Mouse (Mus musculus) bone marrow, adult 2 months (tissue): ENCODE results near the gene Prkag1.

Experiments used
- CTCF ChIP-seq: fragments of 200-500 bp; IDR thresholded peaks from 2 replicates; pipeline ENCODE4 v1.5.1; 2011; ENCODE audit warnings: low read length, control low read depth; ENCODE audit not compliant: control insufficient read depth, insufficient read depth
- POLR2A ChIP-seq: fragments of 200-500 bp; IDR thresholded peaks from 2 replicates; pipeline ENCODE4 v1.6.1; 2011; ENCODE audit warnings: low read depth, mild to moderate bottlenecking, control low read depth, low read length, borderline replicate concordance; ENCODE audit not compliant: control insufficient read depth

DNA sequence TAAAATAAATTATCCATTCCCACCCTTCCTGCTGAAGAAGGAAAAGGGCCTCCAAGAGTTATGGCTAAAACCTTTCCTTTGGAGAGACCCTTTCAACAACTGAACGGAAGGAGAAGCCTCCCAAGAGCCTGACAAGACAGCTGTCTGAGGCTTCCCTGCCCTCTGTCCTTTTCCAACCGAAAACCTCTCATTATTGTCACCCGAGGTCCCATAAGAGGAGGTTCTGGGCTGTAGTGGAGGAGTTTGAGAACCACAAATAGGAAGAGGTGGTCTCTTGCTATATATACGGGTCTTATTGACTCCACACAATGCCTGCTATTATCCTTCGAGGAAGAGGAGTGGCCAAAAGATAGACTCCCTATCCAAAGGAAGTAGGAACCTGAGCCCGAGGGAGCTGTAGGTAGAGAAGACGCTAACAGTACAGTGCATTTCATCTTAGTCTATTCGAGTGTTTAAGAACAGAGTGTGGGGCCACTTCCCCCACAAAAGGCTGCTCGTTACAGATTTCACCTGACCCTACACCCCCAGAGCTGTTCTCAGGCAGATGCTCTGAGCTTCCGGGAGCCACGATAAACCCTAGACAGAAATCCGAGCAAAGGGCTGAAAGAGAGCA lies 59.4 kb downstream of the Prkag1 start:
- no peak for TF ChIP-seq CTCF
- no peak for TF ChIP-seq POLR2A
